Mouse (Mus musculus) ES-E14 (cell line): Measurements from ENCODE around the gene 5730522E02Rik.

Source experiments
- HCFC1 ChIP-seq: IDR thresholded peaks from 2 replicates; pipeline ENCODE4 v1.6.1; 2012; ENCODE audit warnings: low read length, inconsistent platforms, borderline replicate concordance; ENCODE audit not compliant: insufficient read depth
- MAFK ChIP-seq: IDR thresholded peaks from 2 replicates; pipeline ENCODE4 v1.6.1; 2014; ENCODE audit warnings: mild to moderate bottlenecking, low read depth, low read length, inconsistent platforms; ENCODE audit not compliant: insufficient read depth
- ZNF384 ChIP-seq: IDR thresholded peaks from 2 replicates; pipeline ENCODE4 v1.6.1; 2012; ENCODE audit warnings: low read depth, low read length, inconsistent platforms

DNA sequence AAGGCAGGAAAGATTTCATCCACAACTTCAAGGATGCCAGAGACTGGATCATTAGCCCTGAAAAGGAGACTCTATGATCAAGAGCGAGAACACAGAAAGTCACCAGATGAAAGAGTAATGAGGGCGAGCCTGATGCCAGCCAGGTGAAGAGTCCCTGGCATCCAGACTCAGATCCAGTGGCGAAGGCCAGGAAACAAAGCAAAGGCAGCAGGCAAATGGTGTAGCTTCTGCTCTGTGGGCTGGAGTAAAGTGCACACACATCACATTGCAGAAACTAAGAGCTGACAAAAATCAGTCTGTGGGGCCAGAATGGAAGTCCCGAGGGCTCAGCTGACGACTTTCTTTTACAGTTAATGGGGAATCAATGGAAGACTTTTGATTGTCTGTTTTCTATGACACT is 7.7 kb downstream of the 5730522E02Rik start:
- TF ChIP-seq MAFK (no peak), ZNF384 (no peak), HCFC1 (no peak)
